Mouse (Mus musculus): ENCODE results near the gene Atf7ip.
A peak's percentile ranks its signal among the peaks of the same experiment; 100 is the strongest.

DNA sequence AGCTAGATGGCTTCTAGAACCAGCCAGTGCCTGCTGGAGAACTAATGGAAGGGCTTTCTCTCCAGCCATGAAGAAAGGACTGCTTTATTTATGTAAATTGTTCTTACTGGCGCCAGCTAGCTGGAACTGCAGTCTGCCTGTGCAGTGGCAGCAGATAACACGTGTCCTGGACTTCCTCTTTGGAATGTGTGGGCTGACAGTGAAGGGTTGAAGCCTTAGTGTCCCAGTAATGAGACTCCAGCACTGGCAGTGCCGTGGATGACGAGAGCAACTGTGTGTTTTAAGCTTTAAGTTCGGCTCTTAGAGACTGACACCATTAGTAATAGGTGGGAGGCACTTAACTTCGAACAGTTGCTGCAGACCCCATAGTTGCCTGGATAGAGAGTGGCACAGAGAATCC, 37.2 kb downstream of the Atf7ip start:
- TF ChIP-seq EP300 (IDR thresholded peaks at IDR 0.05; ENCODE audit: low read depth) (peak; percentile 76; the same call in 1 of the 2 replicates), CTCF (IDR thresholded peaks at IDR 0.05; ENCODE audit: low read depth) (no peak)
